Mouse (Mus musculus) bone marrow, adult 2 months (tissue): ENCODE results near the gene Spata13. TPM values are rescaled to one million over a fixed set of nuclear protein-coding genes. Genes with fewer than 3 reads are reported as not detected.
A peak's percentile ranks its signal among the peaks of the same experiment; 100 is the strongest.

Experiments used
- H3K27ac ChIP-seq: fragments of 200-500 bp; 2 replicates; pipeline ENCODE4 v1.5.1; 2012; ENCODE audit warnings: low read depth, mild to moderate bottlenecking, control low read depth, inconsistent platforms, low read length; ENCODE audit not compliant: control insufficient read depth, poor library complexity, insufficient read depth
- H3K4me1 ChIP-seq: fragments of 200-500 bp; 2 replicates; pipeline ENCODE4 v1.6.1; 2011; ENCODE audit warnings: low read length; ENCODE audit not compliant: control insufficient read depth, insufficient read depth
- H3K4me3 ChIP-seq: fragments of 200-500 bp; replicated peaks from 2 replicates; pipeline ENCODE3; 2011; ENCODE audit warnings: mild to moderate bottlenecking, low read depth, low read length, control low read depth; ENCODE audit not compliant: control insufficient read depth
- CTCF ChIP-seq: fragments of 200-500 bp; IDR thresholded peaks from 2 replicates; pipeline ENCODE4 v1.5.1; 2011; ENCODE audit warnings: low read length, control low read depth; ENCODE audit not compliant: control insufficient read depth, insufficient read depth
- POLR2A ChIP-seq: fragments of 200-500 bp; IDR thresholded peaks from 2 replicates; pipeline ENCODE4 v1.6.1; 2011; ENCODE audit warnings: low read depth, mild to moderate bottlenecking, control low read depth, low read length, borderline replicate concordance; ENCODE audit not compliant: control insufficient read depth
- WGBS: fragments of 180-500 bp; shearing (Covaris S2); methylation state at CpG from one replicate; pipeline ENCODE4 v1.1.7; 2018; 5-methylcytosine and 5-hydroxymethylcytosine counted together
- polyA plus RNA-seq: library from polyadenylated mRNA; stranded (reverse); fragments of >200 nt; gene quantifications from 2 replicates; pipeline ENCODE4 v1.2.4, GENCODE M21; 2011; ENCODE audit warnings: low replicate concordance; ENCODE audit not compliant: missing spikeins, insufficient read depth, insufficient read length

The Spata13 gene
- polyA plus RNA-seq, 1 experiment = 14.4 TPM

DNA sequence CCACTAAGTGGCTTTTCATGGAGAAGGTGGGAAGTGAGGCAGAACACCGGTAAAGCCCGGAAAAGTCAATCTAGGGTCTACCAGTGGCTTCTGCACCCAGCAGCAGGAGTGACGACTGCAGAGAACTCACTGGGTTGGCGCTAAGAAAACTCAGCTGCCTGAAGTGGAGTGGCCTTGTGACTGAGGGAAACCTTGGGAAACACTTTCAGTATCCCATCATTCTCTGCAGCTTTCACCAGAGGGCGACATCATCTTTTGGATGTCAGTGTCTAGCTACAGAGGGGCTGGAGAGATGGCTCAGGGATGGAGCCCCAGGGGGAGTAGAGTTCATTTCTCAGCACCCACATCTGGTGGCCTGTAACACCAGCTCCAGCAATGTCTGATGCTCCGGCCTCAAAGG, 135.5 kb downstream of the Spata13 start:
- no peak for TF ChIP-seq POLR2A
- no peak for TF ChIP-seq CTCF
- Histone ChIP-seq H3K4me3 (no peak overlapping the region), H3K4me1 (peaks cover 2% of the 10 kb centered on the region), H3K27ac (no peak overlapping the region)
- WGBS = 80% methylated on average over 6 of the region's 6 CpGs

DNA sequence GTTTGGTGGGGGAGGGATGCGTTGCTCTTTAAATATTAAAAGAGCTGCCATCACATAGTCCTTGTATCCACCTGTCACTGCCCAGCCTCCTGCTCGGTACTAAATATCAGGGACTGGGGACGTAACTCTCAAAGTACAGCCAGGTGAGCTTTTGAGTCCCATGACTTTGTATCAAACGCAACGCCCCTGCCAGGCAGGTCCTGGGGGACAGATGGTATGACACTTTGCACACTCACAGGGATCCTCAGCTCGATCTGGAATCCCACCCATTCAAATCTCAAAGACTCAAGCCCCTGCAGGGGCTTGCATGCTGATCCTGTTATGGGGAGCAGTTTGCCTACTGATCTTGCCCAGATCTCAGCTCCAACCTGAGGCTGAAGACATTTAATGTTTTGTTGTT, 136.8 kb downstream of the Spata13 start:
- Histone ChIP-seq H3K4me1 (peaks cover 1% of the 10 kb centered on the region), H3K4me3 (no peak overlapping the region), H3K27ac (no peak overlapping the region)
- TF ChIP-seq CTCF = no peak
- TF ChIP-seq POLR2A = no peak
- 76% methylated on average over 6 of the region's 6 CpGs for WGBS

DNA sequence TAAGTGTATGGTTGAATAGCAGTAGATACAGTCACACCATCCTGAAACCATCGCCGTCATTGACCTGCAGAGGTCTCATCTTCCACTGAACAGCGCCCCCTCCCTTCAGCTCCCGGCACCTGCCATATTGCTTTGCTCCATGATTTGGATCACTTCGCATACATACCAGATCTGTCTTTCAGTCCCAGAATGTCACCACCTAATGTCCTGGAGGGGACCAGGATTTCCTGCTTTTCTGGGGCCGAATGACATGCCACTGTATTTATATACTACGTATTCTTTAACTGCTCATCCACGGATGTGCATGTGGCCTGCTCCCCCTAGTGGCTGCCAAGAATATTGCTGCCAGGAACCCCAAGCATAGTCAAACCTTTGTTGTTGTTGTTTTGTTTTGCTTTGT, 137.3 kb downstream of the Spata13 start:
- TF ChIP-seq CTCF (peak; percentile 82), POLR2A (no peak)
- WGBS = 3% methylated on average over 8 of the region's 8 CpGs
- Histone ChIP-seq H3K4me3 (peak overlapping the region; percentile 36), H3K4me1 (no peaks in the 10 kb centered on the region), H3K27ac (no peak overlapping the region)

DNA sequence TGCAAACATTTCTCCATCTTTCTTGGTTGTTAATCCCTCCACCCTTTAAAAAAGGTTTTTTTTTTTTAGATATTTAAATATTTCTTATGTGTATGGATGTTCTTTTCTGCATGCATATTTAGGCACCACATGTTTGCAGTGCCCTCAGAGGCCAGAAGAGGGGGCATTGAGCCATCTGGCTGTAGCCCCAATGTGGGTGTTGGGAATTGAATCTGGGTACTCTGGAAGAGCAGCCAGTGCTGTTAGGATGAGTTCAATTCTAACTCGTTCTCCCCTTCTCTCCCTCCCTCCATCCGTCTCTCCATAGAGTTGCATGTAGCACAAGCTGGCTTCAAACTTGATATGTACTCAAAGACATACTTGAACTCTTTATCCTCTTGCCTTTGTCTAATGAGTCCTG, 139.7 kb downstream of the Spata13 start:
- H3K27ac ChIP-seq = no peak overlapping the region
- no peaks in the 10 kb centered on the region; the same call in 1 of the 2 replicates for H3K4me1 ChIP-seq
- 91% methylated on average over 2 of the region's 2 CpGs for WGBS
- peak; percentile 32; the same call in 1 of the 2 replicates for TF ChIP-seq CTCF
- no peak for TF ChIP-seq POLR2A
- H3K4me3 ChIP-seq = no peak overlapping the region

DNA sequence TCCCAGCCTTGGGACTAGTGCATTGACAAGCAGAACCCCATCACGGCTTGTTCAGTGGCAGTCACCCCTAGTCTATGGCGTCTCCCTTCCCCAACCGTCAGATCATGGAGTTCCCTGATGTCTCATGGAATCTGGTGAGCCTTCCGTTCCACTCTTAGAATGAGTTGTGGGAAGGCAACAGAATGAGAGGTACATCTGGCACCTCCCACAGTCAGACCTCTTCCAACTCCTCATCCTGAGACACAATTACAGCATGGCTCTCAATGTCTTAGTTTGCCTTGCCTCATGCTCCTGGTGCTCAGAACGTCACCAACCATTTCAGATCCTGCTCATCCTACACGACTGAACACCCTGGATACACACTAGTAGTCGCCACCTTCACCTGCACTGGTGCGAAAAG, 142.7 kb downstream of the Spata13 start:
- TF ChIP-seq POLR2A = no peak
- TF ChIP-seq CTCF = no peak
- 80% methylated on average over 8 of the region's 8 CpGs for WGBS
- peaks cover 2% of the 10 kb centered on the region; the same call in 1 of the 2 replicates for H3K4me1 ChIP-seq
- no peak overlapping the region for H3K27ac ChIP-seq
- no peak overlapping the region for H3K4me3 ChIP-seq

DNA sequence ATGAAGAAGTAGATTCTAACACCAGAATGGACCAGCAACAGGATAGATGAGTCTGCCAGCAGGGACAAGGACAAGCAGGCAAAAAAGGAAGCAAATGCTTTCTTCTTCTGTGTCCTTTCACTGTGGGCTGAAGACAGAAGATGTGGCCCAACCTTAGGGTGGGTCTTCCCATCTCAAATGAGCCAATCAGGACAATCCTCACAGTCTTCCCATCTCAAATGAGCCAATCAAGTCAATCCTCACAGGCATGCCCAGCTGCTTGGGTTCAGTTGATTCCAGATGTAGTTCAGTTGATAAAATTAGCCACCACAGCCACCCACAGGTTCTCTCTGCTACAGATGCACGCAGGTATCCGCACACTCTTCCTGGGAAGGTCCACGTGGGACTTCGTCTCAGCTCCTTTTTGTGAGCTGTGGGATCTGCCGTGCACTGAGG, 143.7 kb downstream of the Spata13 start:
- WGBS = 76% methylated on average over 5 of the region's 5 CpGs
- TF ChIP-seq CTCF (no peak), POLR2A (no peak)
- Histone ChIP-seq H3K4me1 (peaks cover 2% of the 10 kb centered on the region; the same call in 1 of the 2 replicates), H3K27ac (no peak overlapping the region), H3K4me3 (no peak overlapping the region)

DNA sequence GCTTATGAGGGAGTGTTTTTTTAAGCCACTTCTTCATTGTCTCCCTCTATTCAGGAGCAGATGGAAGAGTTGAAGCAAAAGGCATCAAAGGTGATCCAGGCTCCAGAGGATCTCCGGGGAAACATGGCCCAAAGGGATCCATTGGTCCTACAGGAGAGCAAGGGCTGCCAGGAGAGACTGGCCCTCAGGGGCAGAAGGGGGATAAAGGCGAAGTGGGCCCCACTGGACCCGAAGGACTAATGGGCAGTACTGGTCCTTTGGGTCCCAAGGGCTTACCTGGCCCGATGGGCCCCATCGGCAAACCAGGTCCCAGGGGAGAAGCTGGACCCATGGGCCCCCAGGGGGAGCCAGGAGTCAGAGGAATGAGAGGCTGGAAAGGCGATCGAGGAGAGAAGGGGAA, 145.4 kb downstream of the Spata13 start:
- 90% methylated on average over 7 of the region's 7 CpGs for WGBS
- Histone ChIP-seq H3K4me1 (peaks cover 6% of the 10 kb centered on the region), H3K4me3 (no peak overlapping the region), H3K27ac (no peak overlapping the region)
- TF ChIP-seq CTCF (no peak), POLR2A (no peak)

DNA sequence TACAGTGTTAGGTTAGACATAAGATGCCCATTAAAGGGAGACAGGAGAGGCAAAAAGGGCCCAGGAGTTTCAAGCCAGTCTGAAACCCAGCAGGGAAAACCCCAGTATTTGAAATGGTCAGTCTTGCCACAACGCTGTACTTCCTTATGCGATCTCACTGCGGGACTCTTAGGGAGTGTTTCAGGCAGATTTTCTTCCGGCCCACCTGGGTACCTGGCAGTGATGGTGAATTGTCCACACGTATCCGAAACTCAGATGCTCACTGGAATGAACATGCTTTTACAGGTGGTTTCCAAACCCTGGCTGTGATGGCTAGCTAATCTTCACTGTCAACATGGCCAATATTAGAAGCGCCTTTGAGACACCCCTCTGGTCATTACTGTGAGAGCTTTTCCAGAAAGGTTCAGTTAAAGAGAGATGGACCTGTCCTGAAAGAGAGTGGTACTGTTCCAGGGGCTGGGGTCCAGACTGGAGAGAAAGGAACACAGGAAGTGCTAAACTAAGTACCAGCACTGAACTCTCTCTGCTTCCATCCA, 148.4 kb downstream of the Spata13 start:
- Histone ChIP-seq H3K27ac (no peak overlapping the region), H3K4me1 (peaks cover 6% of the 10 kb centered on the region), H3K4me3 (no peak overlapping the region)
- TF ChIP-seq POLR2A = no peak
- TF ChIP-seq CTCF = no peak
- WGBS = 34% methylated on average over 7 of the region's 7 CpGs

DNA sequence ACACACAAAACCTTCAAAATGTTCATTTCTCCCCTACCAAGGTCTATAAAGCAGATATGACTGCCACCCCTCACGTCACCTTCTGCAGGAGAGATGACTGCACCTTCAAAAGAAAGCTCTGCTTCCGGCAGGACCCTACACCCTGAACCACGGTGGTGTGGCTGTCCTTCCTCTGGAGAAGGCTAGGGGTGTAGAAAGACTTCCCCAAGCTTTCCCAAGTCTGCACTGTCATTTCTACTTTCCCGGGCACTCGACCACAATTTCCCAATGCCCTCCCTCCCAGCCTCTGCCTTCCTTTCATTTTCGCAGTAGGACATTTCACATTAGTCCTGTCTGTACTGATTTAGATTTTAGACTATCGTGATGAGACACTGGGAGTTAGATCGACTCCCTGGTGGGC, 149.4 kb downstream of the Spata13 start:
- TF ChIP-seq CTCF (no peak), POLR2A (no peak)
- WGBS = 11% methylated on average over 8 of the region's 8 CpGs
- Histone ChIP-seq H3K4me3 (peak overlapping the region; percentile 52), H3K4me1 (peaks cover 6% of the 10 kb centered on the region), H3K27ac (peak overlapping the region; percentile 39)
